ENCODE assay signal across 7 mouse cellular contexts in the genomic region with DNA sequence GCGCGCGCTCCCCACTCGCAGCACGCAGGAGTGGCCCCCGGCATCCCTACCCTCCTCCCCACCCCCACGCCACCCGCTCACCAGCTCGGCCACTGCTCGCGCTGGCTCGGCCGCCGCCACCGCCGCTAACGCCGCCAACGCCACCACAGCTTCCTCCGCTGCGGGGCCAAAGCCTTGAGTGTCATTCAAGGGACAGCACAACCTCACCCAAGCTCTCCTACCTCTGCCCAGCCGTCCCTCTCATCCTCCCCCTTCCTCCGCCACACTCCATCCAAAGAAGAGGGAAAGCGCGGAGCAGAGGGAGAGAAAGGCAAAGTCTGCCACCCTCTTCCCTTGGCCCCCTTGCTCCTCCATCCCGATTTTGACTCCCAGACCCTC. TPM values are rescaled to one million over a fixed set of nuclear protein-coding genes. Genes with fewer than 3 reads are reported as not detected.
DNase-seq lines count a peak whose midpoint lies in the region; ATAC-seq and TF ChIP-seq lines count a peak whose summit lies in the region.

Gene Magi2 (plus strand): TSS at position 171 of the 378 bp plus-strand sequence.

- peak within 1 kb of the TSS; percentile 83 for H3K27ac ChIP-seq in heart, embryonic 15.5 days
- peak within 1 kb of the TSS; percentile 86 for H3K27ac ChIP-seq in olfactory bulb, adult 2 months (ENCODE audit: insufficient read depth, low read depth, low read length)

- peak within 1 kb of the TSS; percentile 70 for H3K9ac ChIP-seq in heart, embryonic 15.5 days

- H3K4me1 ChIP-seq in megakaryocyte, embryonic 14.5 days = peaks cover 8% of the 10 kb centered on the region
- H3K4me1 ChIP-seq in heart, embryonic 15.5 days (replicated peaks) = peaks cover 21% of the 10 kb centered on the region
- peaks cover 7% of the 10 kb centered on the region for H3K4me1 ChIP-seq in olfactory bulb, adult 2 months (ENCODE audit: control insufficient read depth, insufficient read depth, low read length)

- under 1% methylated on average over 23 of the region's 26 CpGs for WGBS in heart, embryonic 15.5 days
- 0% methylated on average over 26 of the region's 26 CpGs for WGBS in olfactory bulb, adult 2 months

- peak; percentile 1; the same call in 1 of the 2 replicates for TF ChIP-seq POLR2A in olfactory bulb, adult 2 months (IDR thresholded peaks at IDR 0.05; ENCODE audit: insufficient read depth, low read depth, low read length)

- H3K36me3 ChIP-seq in megakaryocyte, embryonic 14.5 days (replicated peaks; ENCODE audit: low read length) = no peaks in the 10 kb centered on the region
- H3K36me3 ChIP-seq in heart, embryonic 15.5 days = no peaks in the 10 kb centered on the region

- intact Hi-C loops in left cerebral cortex, postnatal 14 days (cut with DNase I) = no loop called here

- DNase-seq in left cerebral cortex, postnatal 14 days (ENCODE audit: low spot score in 2 of 2) = no peak
- no peak for DNase-seq in frontal cortex, postnatal 25 days (ENCODE audit: low spot score in 2 of 2)
- no peak for DNase-seq in cerebellum, adult 11-12 months

- peak within 1 kb of the TSS; percentile 85 for H3K4me3 ChIP-seq in megakaryocyte, embryonic 14.5 days (replicated peaks)
- H3K4me3 ChIP-seq in heart, embryonic 15.5 days = peak within 1 kb of the TSS; percentile 77
- H3K4me3 ChIP-seq in olfactory bulb, adult 2 months (ENCODE audit: insufficient read depth, low read depth, low read length) = peak within 1 kb of the TSS; percentile 73

- TF ChIP-seq CTCF in olfactory bulb, adult 2 months (IDR thresholded peaks at IDR 0.05; ENCODE audit: insufficient read depth, low read depth, low read length) = no peak

- H3K27me3 ChIP-seq in megakaryocyte, embryonic 14.5 days (replicated peaks) = peaks cover 30% of the 10 kb centered on the region
- H3K27me3 ChIP-seq in heart, embryonic 15.5 days = no peaks in the 10 kb centered on the region

- 0 out of 2 replicates have a peak, but pooled peaks cover 3% of the 10 kb centered on the region for H3K9me3 ChIP-seq in megakaryocyte, embryonic 14.5 days
- H3K9me3 ChIP-seq in heart, embryonic 15.5 days (replicated peaks) = no peaks in the 10 kb centered on the region

- ATAC-seq in megakaryocyte, adult 5-6 weeks (ENCODE audit: poor library complexity, severe bottlenecking) = no peak
- ATAC-seq in heart, embryonic 15.5 days (replicated peaks; ENCODE audit: insufficient number of reproducible peaks, insufficient read depth, low FRiP score, low read depth) = no peak; the same call in 1 of the 2 replicates

- peak within 1 kb of the TSS; percentile 90 for H3K4me2 ChIP-seq in heart, embryonic 15.5 days

RNA-seq across cellular contexts. Expression of gene Magi2, which starts in this region (rescaled TPM):
- 0.02 and 3.9 TPM in 2 replicates for polyA plus RNA-seq in megakaryocyte, embryonic 14.5 days (2012; ENCODE audit: insufficient read depth, low replicate concordance)
- total RNA-seq in megakaryocyte, adult 5-6 weeks (2015) = 0.32 and 0.45 TPM in 2 replicates
- total RNA-seq in megakaryocyte, adult 5-6 weeks (2017) = 0.40 and 0.73 TPM in 2 replicates
- 4.1 and 5.0 TPM in 2 replicates for polyA plus RNA-seq in heart, embryonic 15.5 days (2015; fragmentation: Nextera tagmentation; extraction: Ambion mirVana)
- total RNA-seq in left cerebral cortex, postnatal 14 days (2021) = 100 to 1,000 TPM in 1 of 2 experiments, 10 to 100 TPM in 1; 98.1 to 102 TPM
- polyA plus RNA-seq in olfactory bulb, adult 2 months (2012; ENCODE audit: insufficient read depth, insufficient read length, low replicate concordance, missing spikeins) = not detected in 2 replicates

Comparison
In these comparisons a context has a peak if more than half of its experiments do, and no peak if none do; other contexts are left out.
1. RNA of gene Magi2 (total RNA-seq): 98.1 to 102 TPM in left cerebral cortex, postnatal 14 days; 0.32 to 0.73 TPM in megakaryocyte, adult 5-6 weeks; every median in the first group is over 10 times any median in the second.
2. Peak in every context shown above with its lines, with median percentiles within 50 percentile points of each other: H3K4me3 ChIP-seq.